In genomic region chr7:126200997-126201345, GRCm38 (mm10) we compare ENCODE assay signal across 8 mouse cellular contexts. TPM values are rescaled to one million over a fixed set of nuclear protein-coding genes. Genes with fewer than 3 reads are reported as not detected.
DNase-seq lines count a peak whose midpoint lies in the region; ATAC-seq and TF ChIP-seq lines count a peak whose summit lies in the region.

No protein-coding gene starts in this region.

- no peaks in the 10 kb centered on the region for H3K36me3 ChIP-seq in heart, embryonic 14.5 days (ENCODE audit: control insufficient read depth, insufficient read depth, low read length)
- peaks cover 0 to 19% of the 10 kb centered on the region in 2 experiments; a peak in 3 of 4 replicates for H3K36me3 ChIP-seq in MEL (ENCODE audit: control insufficient read depth in 1 of 2, insufficient read depth in 2 of 2, low read length in 2 of 2)
- no peaks in the 10 kb centered on the region for H3K36me3 ChIP-seq in hindbrain, embryonic 13.5 days
- no peaks in the 10 kb centered on the region for H3K36me3 ChIP-seq in midbrain, embryonic 12.5 days

- peaks cover 39% of the 10 kb centered on the region for H3K79me2 ChIP-seq in MEL (ENCODE audit: control insufficient read depth, insufficient read depth, low read length, poor library complexity)

- no peak for TF ChIP-seq EP300 in MEL (IDR thresholded peaks at IDR 0.05; ENCODE audit: low read depth in 1 of 2, low read length in 2 of 2)

- no peak for TF ChIP-seq POLR2A in MEL (IDR thresholded peaks at IDR 0.05; ENCODE audit: control insufficient read depth in 1 of 2, insufficient read depth in 1 of 2, low read depth in 1 of 2, low read length in 2 of 2, poor library complexity in 1 of 2)

- peak overlapping the region; percentile 94 for H3K4me2 ChIP-seq in heart, embryonic 14.5 days (ENCODE audit: low read length)
- peak overlapping the region; percentile 84 for H3K4me2 ChIP-seq in hindbrain, embryonic 13.5 days
- peak overlapping the region; percentile 79 for H3K4me2 ChIP-seq in midbrain, embryonic 12.5 days (replicated peaks)

- peak overlapping the region in 1 of 2 experiments; percentile 95; a peak in 2 of 4 replicates for H3K4me3 ChIP-seq in heart, embryonic 14.5 days (ENCODE audit: control insufficient read depth in 1 of 2, insufficient read depth in 1 of 2, low read depth in 1 of 2, low read length in 2 of 2)
- peak overlapping the region; percentile 81 to 99 for H3K4me3 ChIP-seq in MEL (ENCODE audit: control insufficient read depth in 1 of 2, insufficient read depth in 1 of 2, low read depth in 2 of 2, low read length in 2 of 2)
- H3K4me3 ChIP-seq in hindbrain, embryonic 13.5 days = peak overlapping the region; percentile 96
- peak overlapping the region; percentile 78 for H3K4me3 ChIP-seq in midbrain, embryonic 12.5 days

- TF ChIP-seq CTCF in MEL (IDR thresholded peaks at IDR 0.05 in 2 of 3, conservative IDR thresholded peaks at IDR 0.05 in 1 of 3; ENCODE audit: control insufficient read depth in 1 of 3, insufficient read depth in 1 of 3, low read depth in 2 of 3, low read length in 3 of 3, poor library complexity in 1 of 3, severe bottlenecking in 1 of 3) = no peak

- no peak for TF ChIP-seq RAD21 in MEL (IDR thresholded peaks at IDR 0.05; ENCODE audit: low read depth, low read length)

- 93% methylated on average over 4 of the region's 4 CpGs for WGBS in heart, embryonic 14.5 days
- 95% methylated on average over 4 of the region's 4 CpGs for WGBS in hindbrain, embryonic 13.5 days
- WGBS in midbrain, embryonic 12.5 days = 94% methylated on average over 4 of the region's 4 CpGs

- DNase-seq in heart, adult 11 months = no peak
- no peak for DNase-seq in MEL (ENCODE audit: low read depth, low spot score)
- DNase-seq in gastrocnemius, adult 8-10 months (ENCODE audit: low spot score in 2 of 2) = no peak

- H3K9ac ChIP-seq in heart, embryonic 14.5 days (ENCODE audit: low read length) = no peak overlapping the region
- H3K9ac ChIP-seq in MEL (ENCODE audit: control insufficient read depth, low read depth, low read length, poor library complexity, severe bottlenecking) = peak overlapping the region; percentile 83
- H3K9ac ChIP-seq in hindbrain, embryonic 13.5 days = no peak overlapping the region
- H3K9ac ChIP-seq in midbrain, embryonic 12.5 days (replicated peaks) = no peak overlapping the region

- H3K27me3 ChIP-seq in heart, embryonic 14.5 days (ENCODE audit: control insufficient read depth, insufficient read depth, low read length) = no peaks in the 10 kb centered on the region
- peaks cover 1 to 6% of the 10 kb centered on the region in 2 experiments; a peak in 2 of 4 replicates for H3K27me3 ChIP-seq in MEL (ENCODE audit: control insufficient read depth in 1 of 2, insufficient read depth in 2 of 2, low read length in 2 of 2)
- 0 out of 2 replicates have a peak, but pooled peaks cover 2% of the 10 kb centered on the region for H3K27me3 ChIP-seq in hindbrain, embryonic 13.5 days
- no peaks in the 10 kb centered on the region for H3K27me3 ChIP-seq in midbrain, embryonic 12.5 days

- no peaks in the 10 kb centered on the region for H3K9me3 ChIP-seq in heart, embryonic 14.5 days (ENCODE audit: control insufficient read depth, low read length)
- H3K9me3 ChIP-seq in MEL (replicated peaks; ENCODE audit: insufficient read depth, low read length) = no peaks in the 10 kb centered on the region
- H3K9me3 ChIP-seq in hindbrain, embryonic 13.5 days = no peaks in the 10 kb centered on the region
- H3K9me3 ChIP-seq in midbrain, embryonic 12.5 days = no peaks in the 10 kb centered on the region

- no peak overlapping the region for H3K27ac ChIP-seq in heart, embryonic 14.5 days (replicated peaks in 1 of 2; ENCODE audit: control insufficient read depth in 1 of 2, insufficient read depth in 1 of 2, low read depth in 2 of 2, low read length in 2 of 2)
- no peak overlapping the region for H3K27ac ChIP-seq in MEL (ENCODE audit: control insufficient read depth, low read depth, low read length)
- peak overlapping the region; percentile 93 for H3K27ac ChIP-seq in hindbrain, embryonic 13.5 days
- H3K27ac ChIP-seq in midbrain, embryonic 12.5 days (replicated peaks) = no peak overlapping the region; the same call in 1 of the 2 replicates

- no peak for ATAC-seq in heart, embryonic 14.5 days (ENCODE audit: insufficient number of reproducible peaks, insufficient read depth, low FRiP score, low read depth)
- ATAC-seq in hindbrain, embryonic 13.5 days (ENCODE audit: low FRiP score) = no peak
- no peak for ATAC-seq in midbrain, embryonic 12.5 days (ENCODE audit: low FRiP score, low read depth)
- ATAC-seq in monocyte, adult 5-6 weeks (replicated peaks; ENCODE audit: insufficient number of reproducible peaks, low FRiP score, low TSS enrichment, poor library complexity, severe bottlenecking) = no peak
- ATAC-seq in megakaryocyte-erythroid progenitor cell, adult 5-6 weeks (replicated peaks; ENCODE audit: low FRiP score, low TSS enrichment, poor library complexity, severe bottlenecking) = no peak

- peaks cover 2 to 14% of the 10 kb centered on the region in 2 experiments; a peak in 3 of 4 replicates for H3K4me1 ChIP-seq in heart, embryonic 14.5 days (ENCODE audit: control insufficient read depth in 2 of 2, insufficient read depth in 2 of 2, low read length in 2 of 2)
- H3K4me1 ChIP-seq in MEL (ENCODE audit: control insufficient read depth in 1 of 2, insufficient read depth in 2 of 2, low read length in 2 of 2) = peaks cover 13 to 17% of the 10 kb centered on the region in 2 experiments
- H3K4me1 ChIP-seq in hindbrain, embryonic 13.5 days (replicated peaks) = peaks cover 35% of the 10 kb centered on the region
- peaks cover 15% of the 10 kb centered on the region for H3K4me1 ChIP-seq in midbrain, embryonic 12.5 days

TF ChIP-seq in MEL, 35 proteins besides CTCF, POLR2A, EP300 and RAD21:
- no peak for TF ChIP-seq NELFE (IDR thresholded peaks at IDR 0.05; ENCODE audit: low read depth, low read length)
- no peak for TF ChIP-seq KAT2A (conservative IDR thresholded peaks at IDR 0.05; ENCODE audit: low read depth, low read length)
- no peak for TF ChIP-seq RCOR1 (IDR thresholded peaks at IDR 0.05; ENCODE audit: low read depth, low read length)
- TF ChIP-seq MYC (IDR thresholded peaks at IDR 0.05; ENCODE audit: low read depth, low read length) = no peak
- no peak for TF ChIP-seq MEF2A (IDR thresholded peaks at IDR 0.05; ENCODE audit: extremely low read depth, insufficient replicate concordance, low read depth, low read length, poor library complexity, severe bottlenecking)
- no peak for TF ChIP-seq GATA1 (IDR thresholded peaks at IDR 0.05; ENCODE audit: low read depth, low read length)
- TF ChIP-seq CHD2 (IDR thresholded peaks at IDR 0.05; ENCODE audit: low read length) = no peak
- no peak for TF ChIP-seq TCF12 (IDR thresholded peaks at IDR 0.05; ENCODE audit: low read depth, low read length)
- TF ChIP-seq BHLHE40 (IDR thresholded peaks at IDR 0.05; ENCODE audit: borderline replicate concordance, low read depth, low read length) = no peak
- TF ChIP-seq ETS1 (IDR thresholded peaks at IDR 0.05; ENCODE audit: low read depth, low read length) = no peak
- TF ChIP-seq ZMIZ1 (IDR thresholded peaks at IDR 0.05; ENCODE audit: low read depth, low read length) = no peak
- TF ChIP-seq NRF1 (IDR thresholded peaks at IDR 0.05; ENCODE audit: insufficient read depth, low read depth, low read length, poor library complexity, severe bottlenecking) = no peak
- TF ChIP-seq ZKSCAN1 (IDR thresholded peaks at IDR 0.05; ENCODE audit: low read depth, low read length) = no peak
- no peak for TF ChIP-seq POLR2AphosphoS2 (IDR thresholded peaks at IDR 0.05; ENCODE audit: low read length)
- TF ChIP-seq USF2 (IDR thresholded peaks at IDR 0.05; ENCODE audit: borderline replicate concordance in 1 of 2, insufficient read depth in 1 of 2, low read depth in 1 of 2, low read length in 2 of 2) = no peak
- no peak for TF ChIP-seq HCFC1 (IDR thresholded peaks at IDR 0.05; ENCODE audit: low read depth, low read length)
TF ChIP-seq in MEL: peak in this region for 0.

RNA-seq across cellular contexts. Expression of gene Xpo6, which starts 0.7 kb away (rescaled TPM):
- polyA plus RNA-seq in heart, embryonic 14.5 days (2014; fragmentation: Nextera tagmentation; extraction: Ambion mirVana) = 33.8 and 39.0 TPM in 2 replicates
- total RNA-seq in MEL (2012; rRNA removed) = 88.3 and 89.3 TPM in 2 replicates
- 100 to 1,000 TPM; 197 to 365 TPM for polyA plus RNA-seq in MEL (2012; ENCODE audit: insufficient read depth in 1 of 2, insufficient read length in 2 of 2, low read depth in 1 of 2, low replicate concordance in 2 of 2, missing spikeins in 1 of 2)
- 45.8 and 46.8 TPM in 2 replicates for polyA plus RNA-seq in hindbrain, embryonic 13.5 days (2015; fragmentation: Nextera tagmentation; extraction: Ambion mirVana)
- 68.3 and 76.6 TPM in 2 replicates for polyA plus RNA-seq in midbrain, embryonic 12.5 days (2016; fragmentation: Nextera tagmentation; extraction: Ambion mirVana)
- 62.9 to 79.9 TPM (median 73.8 TPM) in 3 replicates for total RNA-seq in monocyte, adult 5-6 weeks (2017)
- total RNA-seq in megakaryocyte-erythroid progenitor cell, adult 5-6 weeks (2014; fragmentation: Nextera tagmentation) = 147 and 182 TPM in 2 replicates
- total RNA-seq in megakaryocyte-erythroid progenitor cell, adult 5-6 weeks (2017) = 40.3 and 77.8 TPM in 2 replicates
- total RNA-seq in gastrocnemius, adult 8-10 months (2022) = 10 to 100 TPM in 3 of 4 experiments, 1 to 10 TPM in 1; 8.3 to 18.1 (median 11.8) TPM
